Mouse (Mus musculus) MEL-GATA-1-ER (cell line): Measurements from ENCODE around the gene Casc1.
A peak's percentile ranks its signal among the peaks of the same experiment; 100 is the strongest.

Source experiments
- DNase-seq: peaks from one replicate; pipeline ENCODE4 v3.0.0-alpha.2; 2012; ENCODE audit warnings: low read depth; ENCODE audit errors: extremely low read depth

Casc1 gene

GRCm38 (mm10) chr6:145210816-145211338, at the start of gene Casc1, which contains the start of gene Etfrf1:
Casc1 (minus strand) TSS chr6:145211005.
Etfrf1 (plus strand) TSS chr6:145211134.
- peak; percentile 96 for DNase-seq

GRCm38 (mm10) chr6:145256701-145257073, 45.9 kb upstream of the Casc1 start:
- DNase-seq = no peak

- DNase-seq = no peak
Observed at GRCm38 (mm10) chr6:145255952-145256700, 45.3 kb upstream of the Casc1 start.

- DNase-seq = no peak
Observed at GRCm38 (mm10) chr6:145250820-145251219, 40.0 kb upstream of the Casc1 start.

- peak; percentile 64 for DNase-seq
Observed at GRCm38 (mm10) chr6:145250185-145250791, 39.5 kb upstream of the Casc1 start, which contains the start of gene Kras. Kras (minus strand) TSS chr6:145250239.

DNA sequence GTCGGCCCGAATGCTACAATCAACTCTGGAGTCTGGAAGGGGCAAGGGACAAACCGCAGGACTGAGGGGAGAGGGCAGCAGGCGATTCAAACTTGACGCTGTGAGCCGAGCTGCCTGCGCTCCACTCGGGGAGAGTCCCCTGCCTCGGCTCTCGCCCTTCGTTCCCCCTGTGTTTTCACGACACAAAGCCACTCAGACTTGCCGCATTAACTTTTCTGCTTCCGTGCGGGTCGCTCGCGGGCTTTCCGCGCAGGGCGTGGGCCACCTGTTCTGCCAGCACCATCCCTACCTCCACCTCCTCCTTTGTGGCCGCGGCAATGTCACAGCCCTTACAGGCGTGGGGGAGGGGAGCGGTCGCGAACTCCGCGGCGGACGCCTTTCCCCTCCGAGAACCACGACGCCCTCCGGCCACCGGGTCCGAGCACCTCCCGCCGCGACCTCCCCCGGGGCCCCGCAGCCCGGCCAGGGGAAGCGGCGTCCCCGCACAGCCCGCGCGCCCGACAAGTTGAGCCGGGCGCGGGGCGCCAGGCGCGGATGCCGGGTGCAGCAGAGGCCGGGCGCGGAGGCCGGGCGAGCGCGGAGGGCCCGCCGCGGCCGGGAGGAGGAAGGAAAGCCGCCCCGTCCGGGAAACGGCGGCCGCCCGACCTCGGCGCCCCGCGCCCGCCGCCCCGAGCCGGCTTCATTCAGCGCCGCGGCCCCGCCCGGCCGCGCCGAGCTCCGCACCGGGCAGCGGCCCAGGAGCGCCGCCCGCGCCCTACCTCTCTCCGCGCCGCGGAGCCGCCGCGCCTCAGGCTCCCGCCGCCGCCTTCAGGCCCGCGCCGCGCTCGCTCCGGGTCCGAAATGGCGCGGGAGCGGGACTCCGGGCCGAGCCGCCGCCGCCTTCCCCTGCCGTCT, 38.7 kb upstream of the Casc1 start:
- DNase-seq = no peak

DNA sequence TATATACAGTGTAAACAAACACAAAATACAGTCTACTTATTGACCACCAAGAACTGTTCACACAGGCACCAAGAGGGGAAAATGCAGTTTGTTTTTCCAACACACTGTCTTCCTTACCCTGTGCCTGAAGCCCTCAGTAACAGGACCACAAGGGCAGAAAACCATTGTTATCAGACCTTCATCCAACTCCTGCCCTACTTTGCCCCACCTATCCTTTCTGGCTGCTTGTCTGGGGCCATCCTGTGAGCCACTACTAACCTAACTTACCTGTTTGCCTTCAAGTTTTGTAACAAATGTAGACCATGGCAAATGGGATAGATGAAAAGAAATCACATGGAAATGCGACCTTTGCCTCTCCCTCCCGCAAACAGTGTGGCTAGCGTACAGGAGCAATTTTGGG, 37.1 kb upstream of the Casc1 start:
- DNase-seq = no peak

- no peak for DNase-seq
Observed at GRCm38 (mm10) chr6:145246841-145247240, 36.0 kb upstream of the Casc1 start.

- DNase-seq = no peak
Observed at GRCm38 (mm10) chr6:145242521-145242920, 31.7 kb upstream of the Casc1 start.

DNA sequence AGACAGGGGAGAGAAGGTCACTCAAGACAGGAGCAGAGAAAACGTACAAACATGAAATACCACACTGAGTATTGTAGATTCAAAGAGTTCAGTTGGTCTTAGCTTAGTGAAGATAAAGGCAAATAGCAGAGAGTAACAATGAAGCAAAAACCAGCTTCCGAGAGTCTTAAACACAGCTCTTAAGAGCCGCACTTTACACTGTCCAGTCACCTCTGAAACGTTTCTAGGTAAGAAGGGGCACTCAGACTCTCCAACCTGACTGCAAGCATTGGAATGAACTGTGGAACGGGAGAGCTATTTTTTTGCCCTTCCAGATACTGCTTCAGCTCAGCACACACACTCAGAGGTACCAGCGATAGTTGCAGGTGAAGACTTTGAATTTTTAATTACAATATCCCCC, 29.5 kb upstream of the Casc1 start:
- DNase-seq = no peak

DNA sequence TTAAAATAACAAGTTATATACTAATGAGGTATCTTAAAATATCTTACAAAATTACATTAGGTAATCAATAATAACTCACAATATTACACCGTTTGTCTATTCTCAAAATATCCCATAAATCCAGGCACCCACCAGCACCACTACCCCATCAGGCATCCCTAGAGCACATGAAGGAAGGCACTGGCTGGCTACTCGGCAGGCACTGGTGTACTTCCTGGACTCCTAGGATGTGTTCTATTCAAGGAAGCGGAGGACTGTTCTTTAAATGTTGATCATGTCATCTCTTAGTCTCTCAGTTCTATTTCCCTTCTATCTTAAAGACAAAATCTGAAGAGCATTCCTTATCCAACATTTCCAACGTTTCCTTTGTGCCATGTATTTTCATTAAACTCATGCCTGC, 26.3 kb upstream of the Casc1 start:
- no peak for DNase-seq

- DNase-seq = no peak
Observed at GRCm38 (mm10) chr6:145235367-145235766, 24.6 kb upstream of the Casc1 start.

GRCm38 (mm10) chr6:145234391-145234790, 23.6 kb upstream of the Casc1 start:
- no peak for DNase-seq

- DNase-seq = no peak
Observed at GRCm38 (mm10) chr6:145226296-145226695, 15.5 kb upstream of the Casc1 start.

GRCm38 (mm10) chr6:145224246-145224645, 13.4 kb upstream of the Casc1 start:
- no peak for DNase-seq

GRCm38 (mm10) chr6:145215826-145216225, 5.0 kb upstream of the Casc1 start:
- no peak for DNase-seq

GRCm38 (mm10) chr6:145213916-145214315, 3.1 kb upstream of the Casc1 start:
- no peak for DNase-seq

- peak; percentile 32 for DNase-seq
Observed at GRCm38 (mm10) chr6:145211376-145212305, 836 bp upstream of the Casc1 start.

DNA sequence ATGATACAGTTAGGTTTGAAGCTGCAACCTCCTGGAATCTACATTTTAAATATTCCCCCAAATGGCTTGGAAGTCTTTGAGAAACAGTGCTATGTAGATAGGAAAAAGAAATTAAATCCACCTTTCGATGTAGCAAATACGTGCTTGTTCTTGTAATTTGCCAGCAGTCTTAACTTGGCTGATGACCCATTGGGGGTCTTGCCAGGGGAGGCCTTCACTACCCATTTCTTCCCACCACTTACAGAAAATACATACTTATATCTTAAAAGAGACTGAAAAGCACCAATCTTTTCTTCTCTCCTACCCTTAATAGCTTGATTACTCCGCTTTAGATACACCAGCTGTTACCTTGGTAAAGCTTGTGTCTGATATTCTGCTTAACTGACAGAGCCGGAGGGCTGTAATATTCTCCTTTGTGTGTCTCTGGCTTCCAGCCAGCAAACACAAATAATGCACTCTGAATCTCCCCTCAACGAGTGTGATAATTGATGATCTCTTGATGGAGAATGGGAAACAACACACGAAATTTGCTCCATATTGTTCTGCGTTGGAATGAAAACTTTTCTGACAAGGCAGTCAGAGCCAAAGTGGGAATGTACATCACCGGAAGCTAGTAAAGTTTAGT, 637 bp downstream of the Casc1 start:
- DNase-seq = no peak

GRCm38 (mm10) chr6:145205142-145205541, 5.7 kb downstream of the Casc1 start:
- DNase-seq = no peak
